Mouse (Mus musculus): ENCODE results near the gene Map3k14. TPM values are rescaled to one million over a fixed set of nuclear protein-coding genes. Genes with fewer than 3 reads are reported as not detected.

Map3k14 gene
- polyA plus RNA-seq (2014; fragmentation: Nextera tagmentation; extraction: Ambion mirVana): 3.8 and 4.6 TPM in 2 replicates

- peak; percentile 100 for DNase-seq (ENCODE audit: low spot score)
- WGBS: 1% methylated on average over 55 of the region's 55 CpGs
Measured at GRCm38 (mm10) chr11:103267346-103268219, at the start of gene Map3k14. Gene Map3k14, minus strand, starts transcription at chr11:103267472.

DNA sequence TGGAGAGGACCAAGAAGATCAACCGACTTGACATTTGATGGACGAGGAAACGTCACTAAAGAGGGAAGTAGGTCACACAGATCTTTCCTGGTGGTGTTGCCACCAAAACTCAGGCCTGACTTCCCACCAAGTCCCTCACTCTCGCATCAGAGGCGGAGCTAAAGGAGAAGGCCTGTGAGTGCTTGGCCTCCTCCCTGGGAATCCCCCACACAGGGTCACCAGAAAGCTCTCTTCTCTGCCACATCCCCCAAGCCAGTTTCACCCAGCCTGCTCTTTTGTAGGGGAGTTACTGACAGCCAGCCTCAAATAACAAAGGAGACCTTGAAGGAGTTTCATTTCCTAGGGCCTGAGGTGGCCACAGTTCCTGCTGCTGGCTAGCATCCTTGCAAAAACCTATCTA, 48.1 kb upstream of the Map3k14 start:
- Histone ChIP-seq H3K9ac (ENCODE audit: low read length) (no peak overlapping the region), H3K36me3 (ENCODE audit: control insufficient read depth, insufficient read depth, low read length) (no peaks in the 10 kb centered on the region), H3K9me3 (ENCODE audit: control insufficient read depth, low read length) (no peaks in the 10 kb centered on the region), H3K4me3 (ENCODE audit: low read depth, low read length) (no peak overlapping the region), H3K4me2 (ENCODE audit: low read depth, low read length, severe bottlenecking) (no peak overlapping the region), H3K27me3 (ENCODE audit: control insufficient read depth, insufficient read depth, low read length) (no peaks in the 10 kb centered on the region), H3K27ac (ENCODE audit: low read depth, low read length) (no peak overlapping the region), H3K4me1 (replicated peaks; ENCODE audit: control insufficient read depth, insufficient read depth, low read length) (peaks cover 4% of the 10 kb centered on the region; the same call in 1 of the 2 replicates)
- DNase-seq (ENCODE audit: low spot score) (no peak), ATAC-seq (replicated peaks; ENCODE audit: low FRiP score) (no peak)
- 85% methylated on average over 5 of the region's 5 CpGs for WGBS

More at GRCm38 (mm10) chr11:103267346-103268219, at the start of gene Map3k14:
- ATAC-seq (replicated peaks; ENCODE audit: low FRiP score): peak; percentile 99
- peak within 1 kb of the TSS; percentile 63 for H3K9ac ChIP-seq (ENCODE audit: low read length)
- peaks cover 14% of the 10 kb centered on the region for H3K4me1 ChIP-seq (replicated peaks; ENCODE audit: control insufficient read depth, insufficient read depth, low read length)
- H3K4me2 ChIP-seq (ENCODE audit: low read depth, low read length, severe bottlenecking): peak within 1 kb of the TSS; percentile 71
- no peaks in the 10 kb centered on the region for H3K36me3 ChIP-seq (ENCODE audit: control insufficient read depth, insufficient read depth, low read length)
- no peaks in the 10 kb centered on the region for H3K27me3 ChIP-seq (ENCODE audit: control insufficient read depth, insufficient read depth, low read length)
- peak within 1 kb of the TSS; percentile 50 for H3K4me3 ChIP-seq (ENCODE audit: low read depth, low read length)
- no peaks in the 10 kb centered on the region for H3K9me3 ChIP-seq (ENCODE audit: control insufficient read depth, low read length)
- peak within 1 kb of the TSS; percentile 93 for H3K27ac ChIP-seq (ENCODE audit: low read depth, low read length)

DNA sequence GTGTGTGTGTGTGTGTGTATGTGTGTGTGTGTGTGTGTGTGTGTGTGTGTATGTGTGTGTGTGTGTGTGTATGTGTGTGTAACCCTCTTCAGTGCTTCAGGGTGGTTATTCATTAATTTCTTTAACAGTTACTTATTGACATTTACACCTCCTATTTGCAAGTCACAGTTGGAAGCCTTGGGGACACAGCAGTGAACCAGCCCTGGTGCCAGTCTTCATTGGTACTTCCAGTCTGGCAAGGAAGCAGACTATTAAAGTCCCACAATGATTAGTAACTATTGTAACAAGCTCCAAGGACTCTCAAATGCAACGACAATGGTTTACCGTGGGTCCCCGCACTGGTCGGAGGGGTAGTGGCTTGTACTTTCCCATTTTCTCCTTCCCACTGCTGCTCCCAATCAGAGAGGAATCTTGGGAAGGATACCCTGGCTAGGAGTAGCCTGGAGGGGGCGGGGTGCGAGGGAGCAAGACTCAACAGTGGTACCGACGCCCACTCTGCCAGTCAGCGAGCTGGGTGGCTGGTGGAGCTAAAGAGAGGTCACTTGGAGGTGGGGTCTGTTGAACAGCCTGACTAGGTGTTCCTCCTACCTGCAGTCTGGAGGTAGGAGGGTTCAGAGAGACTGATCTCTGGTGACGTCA, 47.6 kb upstream of the Map3k14 start:
- H3K27me3 ChIP-seq (ENCODE audit: control insufficient read depth, insufficient read depth, low read length): no peaks in the 10 kb centered on the region
- no peak overlapping the region for H3K4me2 ChIP-seq (ENCODE audit: low read depth, low read length, severe bottlenecking)
- WGBS: 85% methylated on average over 10 of the region's 10 CpGs
- H3K36me3 ChIP-seq (ENCODE audit: control insufficient read depth, insufficient read depth, low read length): no peaks in the 10 kb centered on the region
- no peak overlapping the region for H3K9ac ChIP-seq (ENCODE audit: low read length)
- H3K9me3 ChIP-seq (ENCODE audit: control insufficient read depth, low read length): no peaks in the 10 kb centered on the region
- DNase-seq (ENCODE audit: low spot score) (no peak), ATAC-seq (replicated peaks; ENCODE audit: low FRiP score) (no peak)
- H3K4me1 ChIP-seq (replicated peaks; ENCODE audit: control insufficient read depth, insufficient read depth, low read length): peaks cover 4% of the 10 kb centered on the region; the same call in 1 of the 2 replicates
- no peak overlapping the region for H3K27ac ChIP-seq (ENCODE audit: low read depth, low read length)
- H3K4me3 ChIP-seq (ENCODE audit: low read depth, low read length): no peak overlapping the region

- H3K9ac ChIP-seq (ENCODE audit: low read length): no peak overlapping the region
- H3K4me3 ChIP-seq (ENCODE audit: low read depth, low read length): no peak overlapping the region
- H3K27ac ChIP-seq (ENCODE audit: low read depth, low read length): no peak overlapping the region
- 80% methylated on average over 6 of the region's 6 CpGs for WGBS
- ATAC-seq (replicated peaks; ENCODE audit: low FRiP score) (no peak), DNase-seq (ENCODE audit: low spot score) (no peak)
- no peaks in the 10 kb centered on the region for H3K27me3 ChIP-seq (ENCODE audit: control insufficient read depth, insufficient read depth, low read length)
- no peaks in the 10 kb centered on the region; the same call in 1 of the 2 replicates for H3K4me1 ChIP-seq (replicated peaks; ENCODE audit: control insufficient read depth, insufficient read depth, low read length)
- H3K9me3 ChIP-seq (ENCODE audit: control insufficient read depth, low read length): no peaks in the 10 kb centered on the region
- H3K4me2 ChIP-seq (ENCODE audit: low read depth, low read length, severe bottlenecking): no peak overlapping the region
- no peaks in the 10 kb centered on the region for H3K36me3 ChIP-seq (ENCODE audit: control insufficient read depth, insufficient read depth, low read length)
Measured at GRCm38 (mm10) chr11:103313542-103313941, 46.3 kb upstream of the Map3k14 start.

GRCm38 (mm10) chr11:103312655-103313255, 45.5 kb upstream of the Map3k14 start:
- Histone ChIP-seq H3K27ac (ENCODE audit: low read depth, low read length) (no peak overlapping the region), H3K9ac (ENCODE audit: low read length) (no peak overlapping the region), H3K36me3 (ENCODE audit: control insufficient read depth, insufficient read depth, low read length) (no peaks in the 10 kb centered on the region), H3K4me3 (ENCODE audit: low read depth, low read length) (no peak overlapping the region), H3K4me2 (ENCODE audit: low read depth, low read length, severe bottlenecking) (no peak overlapping the region), H3K4me1 (replicated peaks; ENCODE audit: control insufficient read depth, insufficient read depth, low read length) (no peaks in the 10 kb centered on the region; the same call in 1 of the 2 replicates), H3K27me3 (ENCODE audit: control insufficient read depth, insufficient read depth, low read length) (no peaks in the 10 kb centered on the region), H3K9me3 (ENCODE audit: control insufficient read depth, low read length) (no peaks in the 10 kb centered on the region)
- ATAC-seq (replicated peaks; ENCODE audit: low FRiP score) (no peak), DNase-seq (ENCODE audit: low spot score) (no peak)
- 47% methylated on average over 8 of the region's 8 CpGs for WGBS

- Histone ChIP-seq H3K4me2 (ENCODE audit: low read depth, low read length, severe bottlenecking) (peak overlapping the region; percentile 57), H3K4me1 (replicated peaks; ENCODE audit: control insufficient read depth, insufficient read depth, low read length) (no peaks in the 10 kb centered on the region; the same call in 1 of the 2 replicates), H3K9ac (ENCODE audit: low read length) (peak overlapping the region; percentile 58), H3K27ac (ENCODE audit: low read depth, low read length) (no peak overlapping the region), H3K27me3 (ENCODE audit: control insufficient read depth, insufficient read depth, low read length) (no peaks in the 10 kb centered on the region), H3K4me3 (ENCODE audit: low read depth, low read length) (peak overlapping the region; percentile 21), H3K36me3 (ENCODE audit: control insufficient read depth, insufficient read depth, low read length) (no peaks in the 10 kb centered on the region), H3K9me3 (ENCODE audit: control insufficient read depth, low read length) (no peaks in the 10 kb centered on the region)
- peak; percentile 70 for DNase-seq (ENCODE audit: low spot score)
- ATAC-seq (replicated peaks; ENCODE audit: low FRiP score): no peak
- 5% methylated on average over 30 of the region's 30 CpGs for WGBS
Measured at GRCm38 (mm10) chr11:103311960-103312611, 44.8 kb upstream of the Map3k14 start.

DNA sequence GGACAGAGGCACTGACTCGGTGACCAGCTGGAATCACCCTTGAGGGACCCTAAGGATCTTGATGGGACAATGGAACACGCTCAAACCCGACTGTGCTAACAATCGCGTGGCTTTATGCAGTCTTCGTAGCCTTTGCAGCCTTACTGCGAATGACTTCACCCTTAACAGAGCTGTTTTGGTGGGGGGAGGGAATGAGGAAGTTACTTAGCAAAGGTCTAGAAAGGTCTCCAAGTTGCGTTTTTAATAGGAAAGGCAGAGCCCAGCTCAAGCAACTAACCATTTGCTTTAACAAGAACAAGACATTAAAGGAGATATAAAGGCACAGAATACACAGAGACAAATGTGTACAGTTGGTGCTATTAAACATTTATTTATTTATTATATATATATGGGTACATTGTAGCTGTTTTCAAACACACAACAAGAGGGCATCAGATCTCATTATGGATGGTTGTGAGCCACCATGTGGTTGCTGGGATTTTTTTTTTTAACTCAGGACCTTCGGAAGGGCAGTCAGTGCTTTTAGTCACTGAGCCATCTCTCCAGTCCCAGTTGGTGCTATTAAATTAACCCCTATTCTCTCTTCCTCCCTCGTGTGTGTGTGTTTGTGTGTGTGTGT, 42.8 kb upstream of the Map3k14 start:
- Histone ChIP-seq H3K27me3 (ENCODE audit: control insufficient read depth, insufficient read depth, low read length) (no peaks in the 10 kb centered on the region), H3K27ac (ENCODE audit: low read depth, low read length) (no peak overlapping the region), H3K4me1 (replicated peaks; ENCODE audit: control insufficient read depth, insufficient read depth, low read length) (no peaks in the 10 kb centered on the region; the same call in 1 of the 2 replicates), H3K4me2 (ENCODE audit: low read depth, low read length, severe bottlenecking) (no peak overlapping the region), H3K9me3 (ENCODE audit: control insufficient read depth, low read length) (no peaks in the 10 kb centered on the region), H3K4me3 (ENCODE audit: low read depth, low read length) (no peak overlapping the region), H3K9ac (ENCODE audit: low read length) (no peak overlapping the region), H3K36me3 (ENCODE audit: control insufficient read depth, insufficient read depth, low read length) (no peaks in the 10 kb centered on the region)
- ATAC-seq (replicated peaks; ENCODE audit: low FRiP score) (no peak), DNase-seq (ENCODE audit: low spot score) (no peak)
- 81% methylated on average over 10 of the region's 10 CpGs for WGBS

- H3K4me2 ChIP-seq (ENCODE audit: low read depth, low read length, severe bottlenecking): no peak overlapping the region
- no peak overlapping the region for H3K4me3 ChIP-seq (ENCODE audit: low read depth, low read length)
- DNase-seq (ENCODE audit: low spot score) (no peak), ATAC-seq (replicated peaks; ENCODE audit: low FRiP score) (no peak)
- H3K4me1 ChIP-seq (replicated peaks; ENCODE audit: control insufficient read depth, insufficient read depth, low read length): no peaks in the 10 kb centered on the region; the same call in 1 of the 2 replicates
- H3K27me3 ChIP-seq (ENCODE audit: control insufficient read depth, insufficient read depth, low read length): no peaks in the 10 kb centered on the region
- no peaks in the 10 kb centered on the region for H3K36me3 ChIP-seq (ENCODE audit: control insufficient read depth, insufficient read depth, low read length)
- H3K27ac ChIP-seq (ENCODE audit: low read depth, low read length): no peak overlapping the region
- WGBS: 78% methylated on average over 8 of the region's 8 CpGs
- no peak overlapping the region for H3K9ac ChIP-seq (ENCODE audit: low read length)
- no peaks in the 10 kb centered on the region for H3K9me3 ChIP-seq (ENCODE audit: control insufficient read depth, low read length)
Measured at GRCm38 (mm10) chr11:103307910-103308309, 40.6 kb upstream of the Map3k14 start.

Data from forebrain, embryonic 11.5 days (tissue).